ENCODE assay signal across 10 mouse cellular contexts in genomic region chr5:140661875-140662643, GRCm38 (mm10). TPM values are rescaled to one million over a fixed set of nuclear protein-coding genes. Genes with fewer than 3 reads are reported as not detected.
DNase-seq lines count a peak whose midpoint lies in the region; ATAC-seq and TF ChIP-seq lines count a peak whose summit lies in the region.
"Had no signal": no experiment of that assay in that cellular context is flagged by ENCODE, and none has a peak within 500 bp of the region (broad histone marks: within the 10 kb centered on the region; RNA-seq: fewer than 3 reads in every experiment).

No protein-coding gene starts in this region.

- peak overlapping the region; percentile 53 for H3K4me2 ChIP-seq in heart, embryonic 13.5 days
- no peak overlapping the region for H3K4me2 ChIP-seq in intestine, embryonic 16.5 days (ENCODE audit: low read depth, low read length)
- H3K4me2 ChIP-seq: lung, embryonic 15.5 days had no signal

- peaks cover 7% of the 10 kb centered on the region for H3K27me3 ChIP-seq in heart, embryonic 13.5 days (replicated peaks)
- H3K27me3 ChIP-seq in spleen, adult 2 months (ENCODE audit: control insufficient read depth, insufficient read depth, low read length), result no peaks in the 10 kb centered on the region
- no peaks in the 10 kb centered on the region for H3K27me3 ChIP-seq in intestine, embryonic 16.5 days (replicated peaks; ENCODE audit: control insufficient read depth, insufficient read depth, low read length)

- intact Hi-C loops in heart, postnatal 36 days (cut with DNase I), result loop anchor here (5.0 kb wide), 1 partner anchor 95 kb away; the partner anchor contains the start of gene Grifin

- no peak for TF ChIP-seq CTCF in spleen, adult 2 months (IDR thresholded peaks at IDR 0.05; ENCODE audit: extremely low read depth, insufficient read depth, insufficient read length, insufficient replicate concordance)

- 34% methylated on average over 12 of the region's 12 CpGs for WGBS in heart, embryonic 13.5 days
- 39% methylated on average over 12 of the region's 12 CpGs for WGBS in spleen, adult 2 months
- 41% methylated on average over 12 of the region's 12 CpGs for WGBS in intestine, embryonic 16.5 days

- H3K4me3 ChIP-seq in heart, embryonic 13.5 days, result no peak overlapping the region
- peak overlapping the region; percentile 51 for H3K4me3 ChIP-seq in spleen, adult 2 months (ENCODE audit: extremely low read depth, insufficient read depth, insufficient read length)
- H3K4me3 ChIP-seq in intestine, embryonic 16.5 days (ENCODE audit: low read length), result no peak overlapping the region
- H3K4me3 ChIP-seq: lung, embryonic 15.5 days had no signal

- peaks cover 37% of the 10 kb centered on the region for H3K4me1 ChIP-seq in heart, embryonic 13.5 days
- H3K4me1 ChIP-seq in spleen, adult 2 months (ENCODE audit: control insufficient read depth, insufficient read depth, insufficient read length), result peaks cover 25% of the 10 kb centered on the region; the same call in 1 of the 2 replicates
- H3K4me1 ChIP-seq in intestine, embryonic 16.5 days (ENCODE audit: control insufficient read depth, insufficient read depth, low read length), result peaks cover 44% of the 10 kb centered on the region

- no peak for DNase-seq in heart, postnatal 36 days
- DNase-seq in spleen, adult 2 months (ENCODE audit: low read depth in 1 of 2, low spot score in 2 of 2), result no peak
- no peak for DNase-seq in spleen, postnatal 4 days (ENCODE audit: low spot score in 2 of 2)
- peak; percentile 73 for DNase-seq in telencephalon, adult 2 months (ENCODE audit: low read depth, low spot score)
- DNase-seq in cerebellum, postnatal 10 days, result no peak
- DNase-seq: adrenal gland, postnatal 36 days had no signal

- H3K9ac ChIP-seq in heart, embryonic 13.5 days, result peak overlapping the region; percentile 66
- H3K9ac ChIP-seq in intestine, embryonic 16.5 days (ENCODE audit: low read depth, low read length), result peak overlapping the region; percentile 6; the same call in 1 of the 2 replicates
- H3K9ac ChIP-seq: lung, embryonic 15.5 days had no signal

- ATAC-seq in heart, embryonic 13.5 days (ENCODE audit: extremely low read depth, insufficient number of reproducible peaks, low FRiP score, low TSS enrichment), result no peak
- no peak for ATAC-seq in intestine, embryonic 16.5 days
- no peak for ATAC-seq in cerebellum, adult (ENCODE audit: insufficient number of reproducible peaks, low FRiP score, low TSS enrichment)

- no peak for TF ChIP-seq POLR2A in spleen, adult 2 months (IDR thresholded peaks at IDR 0.05; ENCODE audit: low read depth, low read length)

- H3K27ac ChIP-seq in heart, embryonic 13.5 days (replicated peaks), result peak overlapping the region; percentile 73
- H3K27ac ChIP-seq in spleen, adult 2 months (ENCODE audit: insufficient read depth, low read length), result peak overlapping the region; percentile 87
- H3K27ac ChIP-seq in intestine, embryonic 16.5 days (ENCODE audit: low read length), result peak overlapping the region; percentile 38; the same call in 1 of the 2 replicates
- H3K27ac ChIP-seq: lung, embryonic 15.5 days had no signal

- peaks cover 7% of the 10 kb centered on the region for H3K36me3 ChIP-seq in heart, embryonic 13.5 days
- H3K36me3 ChIP-seq in spleen, adult 2 months (ENCODE audit: control insufficient read depth, insufficient read depth, low read length), result no peaks in the 10 kb centered on the region
- no peaks in the 10 kb centered on the region for H3K36me3 ChIP-seq in intestine, embryonic 16.5 days (ENCODE audit: control insufficient read depth, insufficient read depth, low read length)
- H3K36me3 ChIP-seq: lung, embryonic 15.5 days had no signal

- H3K9me3 ChIP-seq in heart, embryonic 13.5 days, result no peaks in the 10 kb centered on the region
- no peaks in the 10 kb centered on the region for H3K9me3 ChIP-seq in intestine, embryonic 16.5 days (ENCODE audit: control insufficient read depth, low read length)
- H3K9me3 ChIP-seq: lung, embryonic 15.5 days had no signal

RNA-seq across cellular contexts. Expression of gene Ttyh3, which starts 13.2 kb away (rescaled TPM):
- polyA plus RNA-seq in heart, embryonic 13.5 days (2015; fragmentation: Nextera tagmentation; extraction: Ambion mirVana), result 25.0 and 25.4 TPM in 2 replicates
- total RNA-seq in heart, postnatal 36 days (2021), result 10 to 100 TPM; 13.4 to 14.7 TPM
- 95.1 and 118 TPM in 2 replicates for polyA plus RNA-seq in spleen, adult 2 months (2012; rRNA removed)
- 17.0 and 24.3 TPM in 2 replicates for polyA plus RNA-seq in intestine, embryonic 16.5 days (2015; fragmentation: Nextera tagmentation; extraction: Ambion mirVana)

RNA-seq across cellular contexts. Expression of gene Iqce, which starts 40.1 kb away (rescaled TPM):
- 8.0 and 10.3 TPM in 2 replicates for polyA plus RNA-seq in heart, embryonic 13.5 days (2015; fragmentation: Nextera tagmentation; extraction: Ambion mirVana)
- 1 to 10 TPM; 8.9 to 9.8 TPM for total RNA-seq in heart, postnatal 36 days (2021)
- polyA plus RNA-seq in spleen, adult 2 months (2012; rRNA removed), result 12.2 and 12.5 TPM in 2 replicates
- 16.7 and 18.2 TPM in 2 replicates for polyA plus RNA-seq in intestine, embryonic 16.5 days (2015; fragmentation: Nextera tagmentation; extraction: Ambion mirVana)

RNA-seq across cellular contexts. Expression of gene Brat1, which starts 42.8 kb away (rescaled TPM):
- 12.9 and 13.9 TPM in 2 replicates for polyA plus RNA-seq in heart, embryonic 13.5 days (2015; fragmentation: Nextera tagmentation; extraction: Ambion mirVana)
- 10 to 100 TPM in 1 of 2 experiments, 1 to 10 TPM in 1; 8.3 to 10.4 TPM for total RNA-seq in heart, postnatal 36 days (2021)
- polyA plus RNA-seq in spleen, adult 2 months (2012; rRNA removed), result 28.3 and 40.5 TPM in 2 replicates
- polyA plus RNA-seq in intestine, embryonic 16.5 days (2015; fragmentation: Nextera tagmentation; extraction: Ambion mirVana), result 19.0 and 20.0 TPM in 2 replicates

RNA-seq across cellular contexts. Expression of gene Lfng, which starts 54.9 kb away (rescaled TPM):
- polyA plus RNA-seq in heart, embryonic 13.5 days (2015; fragmentation: Nextera tagmentation; extraction: Ambion mirVana), result 3.3 and 3.5 TPM in 2 replicates
- 1 to 10 TPM; 7.2 to 9.1 TPM for total RNA-seq in heart, postnatal 36 days (2021)
- 165 and 240 TPM in 2 replicates for polyA plus RNA-seq in spleen, adult 2 months (2012; rRNA removed)
- polyA plus RNA-seq in intestine, embryonic 16.5 days (2015; fragmentation: Nextera tagmentation; extraction: Ambion mirVana), result 11.9 and 13.4 TPM in 2 replicates
